Mouse (Mus musculus) liver (tissue): ENCODE results near the gene Cul3.

Source experiments
- DNase-seq: peaks from one replicate; pipeline ENCODE4 v3.0.0-alpha.2; 2020; ENCODE audit warnings: mixed read lengths

The Cul3 gene

GRCm38 (mm10) chr1:80293307-80293706 is 47.0 kb downstream of the Cul3 start:
- no peak for DNase-seq

GRCm38 (mm10) chr1:80278731-80279130 is 61.5 kb downstream of the Cul3 start:
- no peak for DNase-seq

GRCm38 (mm10) chr1:80260443-80260842 is 79.8 kb downstream of the Cul3 start:
- DNase-seq = no peak

- no peak for DNase-seq
Measured at GRCm38 (mm10) chr1:80258632-80259031, 81.6 kb downstream of the Cul3 start.

- no peak for DNase-seq
Measured at GRCm38 (mm10) chr1:80253309-80253708, 87.0 kb downstream of the Cul3 start.

- DNase-seq = no peak
Measured at GRCm38 (mm10) chr1:80250247-80250646, 90.0 kb downstream of the Cul3 start.

- DNase-seq = no peak
Measured at GRCm38 (mm10) chr1:80247131-80247530, 93.1 kb downstream of the Cul3 start.

GRCm38 (mm10) chr1:80244123-80244522 is 96.2 kb downstream of the Cul3 start:
- DNase-seq = no peak

GRCm38 (mm10) chr1:80241579-80241978 is 98.7 kb downstream of the Cul3 start:
- DNase-seq = no peak

- no peak for DNase-seq
Measured at GRCm38 (mm10) chr1:80240017-80240660, 100.1 kb downstream of the Cul3 start.

- DNase-seq = no peak
Measured at GRCm38 (mm10) chr1:80239481-80239880, 100.8 kb downstream of the Cul3 start.

GRCm38 (mm10) chr1:80236951-80237702 is 103.2 kb downstream of the Cul3 start:
- no peak for DNase-seq

- no peak for DNase-seq
Measured at GRCm38 (mm10) chr1:80236126-80236525, 104.2 kb downstream of the Cul3 start.

- DNase-seq = no peak
Measured at GRCm38 (mm10) chr1:80230612-80231011, 109.7 kb downstream of the Cul3 start.

GRCm38 (mm10) chr1:80224839-80225412 is 115.4 kb downstream of the Cul3 start:
- no peak for DNase-seq

GRCm38 (mm10) chr1:80221151-80221550 is 119.1 kb downstream of the Cul3 start:
- no peak for DNase-seq

GRCm38 (mm10) chr1:80218268-80218667 is 122.0 kb downstream of the Cul3 start, which contains the start of gene Fam124b:
Gene Fam124b, minus strand, starts transcription at chr1:80218473.
- DNase-seq = peak; percentile 21
